Mouse (Mus musculus) cerebellum, adult 11 months (tissue): ENCODE measurements around the gene Chst13.
A peak's percentile ranks its signal among the peaks of the same experiment; 100 is the strongest.

ENCODE experiments used
- DNase-seq: peaks from one replicate; pipeline ENCODE4 v3.0.0; 2022

Gene Chst13

GRCm38 (mm10) chr6:90324991-90325390, at the start of gene Chst13:
TSS of gene Chst13 (minus strand) at chr6:90325185.
- DNase-seq: no peak

GRCm38 (mm10) chr6:90374647-90375046, 49.7 kb upstream of the Chst13 start:
- no peak for DNase-seq

GRCm38 (mm10) chr6:90369725-90370553, 45.0 kb upstream of the Chst13 start:
- peak; percentile 43 for DNase-seq

GRCm38 (mm10) chr6:90368976-90369724, 44.2 kb upstream of the Chst13 start, which contains the start of gene Zxdc:
TSS of gene Zxdc (plus strand) at chr6:90369492.
- DNase-seq: peak; percentile 99

- DNase-seq: no peak
These were observed 38.3 kb upstream of the Chst13 start for GRCm38 (mm10) chr6:90363301-90363700.

- no peak for DNase-seq
These were observed 36.1 kb upstream of the Chst13 start for GRCm38 (mm10) chr6:90360922-90361614.

GRCm38 (mm10) chr6:90360024-90360781, 35.2 kb upstream of the Chst13 start:
- peak; percentile 15 for DNase-seq

- DNase-seq: no peak
These were observed 34.5 kb upstream of the Chst13 start for GRCm38 (mm10) chr6:90359445-90359844.

- no peak for DNase-seq
These were observed 33.2 kb upstream of the Chst13 start for GRCm38 (mm10) chr6:90358142-90358541.

GRCm38 (mm10) chr6:90350011-90350410, 25.0 kb upstream of the Chst13 start:
- DNase-seq: no peak

- no peak for DNase-seq
These were observed 23.5 kb upstream of the Chst13 start for GRCm38 (mm10) chr6:90348500-90348899.

GRCm38 (mm10) chr6:90347183-90347582, 22.2 kb upstream of the Chst13 start:
- DNase-seq: no peak

- peak; percentile 24 for DNase-seq
These were observed 17.4 kb upstream of the Chst13 start for GRCm38 (mm10) chr6:90342343-90342742.

- no peak for DNase-seq
These were observed 9.3 kb upstream of the Chst13 start for GRCm38 (mm10) chr6:90334244-90334643.

GRCm38 (mm10) chr6:90332561-90333425, 7.8 kb upstream of the Chst13 start, which contains the start of gene Uroc1:
TSS of gene Uroc1 (plus strand) at chr6:90333284.
- DNase-seq: no peak

- peak; percentile 68 for DNase-seq
These were observed 5.0 kb upstream of the Chst13 start for GRCm38 (mm10) chr6:90329953-90330352.

GRCm38 (mm10) chr6:90327670-90328069, 2.7 kb upstream of the Chst13 start:
- DNase-seq: no peak

- no peak for DNase-seq
These were observed 522 bp downstream of the Chst13 start for GRCm38 (mm10) chr6:90324463-90324862.

GRCm38 (mm10) chr6:90324026-90324425, 959 bp downstream of the Chst13 start:
- no peak for DNase-seq

- DNase-seq: no peak
These were observed 3.2 kb downstream of the Chst13 start for GRCm38 (mm10) chr6:90321811-90322210.

GRCm38 (mm10) chr6:90320429-90320828, 4.6 kb downstream of the Chst13 start:
- DNase-seq: no peak
